In the genomic region with DNA sequence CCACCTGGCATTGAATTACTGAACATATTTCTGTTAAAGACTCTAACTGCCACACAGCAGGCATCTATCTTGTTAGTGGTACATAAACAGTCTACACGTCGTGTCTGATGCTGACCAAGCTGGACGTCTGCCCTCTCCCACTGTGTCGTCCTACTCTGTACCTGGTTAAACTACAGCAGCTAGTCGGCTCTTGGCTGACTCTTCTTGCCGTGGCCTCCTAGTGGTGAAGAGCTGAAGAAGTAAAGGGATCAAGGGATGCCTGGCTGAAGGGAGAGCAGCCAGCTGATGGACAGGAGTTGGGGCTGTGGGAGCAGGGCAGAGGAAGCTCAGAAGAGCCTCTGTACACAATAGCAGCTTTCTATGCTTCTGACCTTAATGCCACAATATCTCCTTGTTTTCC, we compare ENCODE assay signal across 8 mouse cellular contexts. TPM values are rescaled to one million over a fixed set of nuclear protein-coding genes. Genes with fewer than 3 reads are reported as not detected.
DNase-seq lines count a peak whose midpoint lies in the region; ATAC-seq and TF ChIP-seq lines count a peak whose summit lies in the region.
"Had no signal": no experiment of that assay in that cellular context is flagged by ENCODE, and none has a peak within 500 bp of the region (broad histone marks: within the 10 kb centered on the region; RNA-seq: fewer than 3 reads in every experiment).

No protein-coding gene starts in this region.

- no peak for TF ChIP-seq POLR2A in ES-Bruce4 (IDR thresholded peaks at IDR 0.05; ENCODE audit: insufficient read depth, low read length)
- no peak for TF ChIP-seq POLR2A in bone marrow, adult 2 months (IDR thresholded peaks at IDR 0.05; ENCODE audit: borderline replicate concordance, control insufficient read depth, low read depth, low read length)

- H3K9ac ChIP-seq in kidney, embryonic 14.5 days (ENCODE audit: low read depth, low read length) = no peak overlapping the region
- no peak overlapping the region for H3K9ac ChIP-seq in ES-Bruce4 (ENCODE audit: low read depth, poor library complexity, severe bottlenecking)
- no peak overlapping the region for H3K9ac ChIP-seq in liver, embryonic 14.5 days (replicated peaks)

- H3K4me3 ChIP-seq in kidney, embryonic 14.5 days (ENCODE audit: low read length) = no peak overlapping the region
- no peak overlapping the region for H3K4me3 ChIP-seq in ES-Bruce4 (ENCODE audit: low read depth, low read length)
- H3K4me3 ChIP-seq in bone marrow, adult 2 months (replicated peaks; ENCODE audit: control insufficient read depth, low read depth, low read length) = no peak overlapping the region
- H3K4me3 ChIP-seq in liver, embryonic 14.5 days (ENCODE audit: insufficient read depth in 1 of 2, low read depth in 2 of 2, low read length in 2 of 2) = no peak overlapping the region
- H3K4me3 ChIP-seq: erythroblast, embryonic 14.5 days had no signal

- DNase-seq in kidney, postnatal 14 days = peak; percentile 11
- no peak for DNase-seq in liver, embryonic 14.5 days (ENCODE audit: low read depth in 3 of 3, low spot score in 3 of 3)
- peak; percentile 29 for DNase-seq in thymus, postnatal 4 days
- no peak for DNase-seq in gastrocnemius, adult 18-20 months (ENCODE audit: low spot score)

- peak; percentile 31 for TF ChIP-seq CTCF in ES-Bruce4 (IDR thresholded peaks at IDR 0.05; ENCODE audit: low read depth, low read length)
- peak; percentile 58 for TF ChIP-seq CTCF in bone marrow, adult 2 months (IDR thresholded peaks at IDR 0.05; ENCODE audit: control insufficient read depth, insufficient read depth, low read length)
- TF ChIP-seq CTCF in liver, embryonic 14.5 days (IDR thresholded peaks at IDR 0.05; ENCODE audit: low read depth) = peak; percentile 63

- ATAC-seq in kidney, embryonic 14.5 days (ENCODE audit: low FRiP score, low TSS enrichment) = no peak
- no peak for ATAC-seq in liver, embryonic 14.5 days (ENCODE audit: insufficient read depth)

- WGBS in kidney, embryonic 14.5 days = 42% methylated on average over 6 of the region's 6 CpGs
- 30% methylated on average over 6 of the region's 6 CpGs for WGBS in bone marrow, adult 2 months
- WGBS in liver, embryonic 14.5 days (ENCODE audit: insufficient replicate concordance) = 28% methylated on average over 6 of the region's 6 CpGs

- H3K36me3 ChIP-seq in kidney, embryonic 14.5 days (ENCODE audit: control insufficient read depth, insufficient read depth, low read length) = no peaks in the 10 kb centered on the region
- no peaks in the 10 kb centered on the region for H3K36me3 ChIP-seq in ES-Bruce4 (ENCODE audit: control insufficient read depth, insufficient read depth, low read length, poor library complexity, severe bottlenecking)
- no peaks in the 10 kb centered on the region for H3K36me3 ChIP-seq in liver, embryonic 14.5 days (replicated peaks; ENCODE audit: control insufficient read depth, insufficient read depth, low read depth)

- H3K27me3 ChIP-seq in kidney, embryonic 14.5 days (ENCODE audit: control insufficient read depth, insufficient read depth, low read length) = no peaks in the 10 kb centered on the region
- no peaks in the 10 kb centered on the region; the same call in 1 of the 2 replicates for H3K27me3 ChIP-seq in ES-Bruce4 (ENCODE audit: control insufficient read depth, insufficient read depth, low read length, poor library complexity, severe bottlenecking)
- H3K27me3 ChIP-seq in liver, embryonic 14.5 days (ENCODE audit: control insufficient read depth, insufficient read depth, low read length) = no peaks in the 10 kb centered on the region

- no peak overlapping the region for H3K27ac ChIP-seq in kidney, embryonic 14.5 days (ENCODE audit: low read depth, low read length)
- H3K27ac ChIP-seq in ES-Bruce4 (ENCODE audit: insufficient read depth, low read length) = no peak overlapping the region
- no peak overlapping the region for H3K27ac ChIP-seq in bone marrow, adult 2 months (ENCODE audit: control insufficient read depth, insufficient read depth, low read depth, low read length, poor library complexity)
- no peak overlapping the region for H3K27ac ChIP-seq in liver, embryonic 14.5 days

- H3K9me3 ChIP-seq in kidney, embryonic 14.5 days (ENCODE audit: control insufficient read depth, low read length) = no peaks in the 10 kb centered on the region
- no peaks in the 10 kb centered on the region for H3K9me3 ChIP-seq in ES-Bruce4 (replicated peaks; ENCODE audit: control insufficient read depth, insufficient read depth, low read length, poor library complexity, severe bottlenecking)
- H3K9me3 ChIP-seq in liver, embryonic 14.5 days (ENCODE audit: control insufficient read depth, low read length) = no peaks in the 10 kb centered on the region

- no peaks in the 10 kb centered on the region for H3K4me1 ChIP-seq in kidney, embryonic 14.5 days (ENCODE audit: control insufficient read depth, insufficient read depth, low read length)
- H3K4me1 ChIP-seq in ES-Bruce4 (ENCODE audit: control insufficient read depth, insufficient read depth, low read length) = no peaks in the 10 kb centered on the region
- H3K4me1 ChIP-seq in bone marrow, adult 2 months (ENCODE audit: control insufficient read depth, insufficient read depth, low read length) = no peaks in the 10 kb centered on the region; the same call in 1 of the 2 replicates
- no peaks in the 10 kb centered on the region for H3K4me1 ChIP-seq in liver, embryonic 14.5 days (replicated peaks; ENCODE audit: control insufficient read depth in 2 of 2, insufficient read depth in 2 of 2, low read length in 1 of 2)

- H3K4me2 ChIP-seq in kidney, embryonic 14.5 days (replicated peaks; ENCODE audit: low read depth, low read length) = no peak overlapping the region
- H3K4me2 ChIP-seq in liver, embryonic 14.5 days (ENCODE audit: low read depth) = no peak overlapping the region

- TF ChIP-seq EP300 in ES-Bruce4 (IDR thresholded peaks at IDR 0.05; ENCODE audit: insufficient read depth, low read depth, low read length) = no peak
- TF ChIP-seq EP300 in liver, embryonic 14.5 days (IDR thresholded peaks at IDR 0.05; ENCODE audit: low read depth) = no peak

RNA-seq across cellular contexts. Expression of a gene that starts 22.6 kb away (rescaled TPM):
- polyA plus RNA-seq in kidney, embryonic 14.5 days (2014; fragmentation: Nextera tagmentation; extraction: Ambion mirVana) = not detected in 2 replicates
- not detected in 2 replicates for polyA plus RNA-seq in ES-Bruce4 (2011; ENCODE audit: insufficient read depth, insufficient read length, low read depth, missing spikeins)
- 4.3 and 10.5 TPM in 2 replicates for polyA plus RNA-seq in bone marrow, adult 2 months (2011; ENCODE audit: insufficient read depth, insufficient read length, low replicate concordance, missing spikeins)
- polyA plus RNA-seq in liver, embryonic 14.5 days (2012; rRNA removed) = 0.12 and 0.18 TPM in 2 replicates
- polyA plus RNA-seq in liver, embryonic 14.5 days (2014; fragmentation: Nextera tagmentation; extraction: Ambion mirVana) = 0.19 and 0.20 TPM in 2 replicates
- total RNA-seq in gastrocnemius, adult 18-20 months (2021) = not detected
- polyA plus RNA-seq: erythroblast, embryonic 14.5 days had no signal

Comparison
In these comparisons a context has a peak if more than half of its experiments do, and no peak if none do; other contexts are left out.
1. DNase-seq: peak in kidney, postnatal 14 days (single experiment) and thymus, postnatal 4 days (single experiment); none in liver, embryonic 14.5 days (0 of 3) and gastrocnemius, adult 18-20 months (single experiment).
2. Peak in every context shown above with its lines, with median percentiles within 50 percentile points of each other: CTCF ChIP-seq.